Mouse (Mus musculus): ENCODE measurements around the gene Xylt2. TPM values are rescaled to one million over a fixed set of nuclear protein-coding genes. Genes with fewer than 3 reads are reported as not detected.

Xylt2 gene
- 7.1 and 8.7 TPM in 2 replicates for polyA plus RNA-seq (2015; fragmentation: Nextera tagmentation; extraction: Ambion mirVana)

DNA sequence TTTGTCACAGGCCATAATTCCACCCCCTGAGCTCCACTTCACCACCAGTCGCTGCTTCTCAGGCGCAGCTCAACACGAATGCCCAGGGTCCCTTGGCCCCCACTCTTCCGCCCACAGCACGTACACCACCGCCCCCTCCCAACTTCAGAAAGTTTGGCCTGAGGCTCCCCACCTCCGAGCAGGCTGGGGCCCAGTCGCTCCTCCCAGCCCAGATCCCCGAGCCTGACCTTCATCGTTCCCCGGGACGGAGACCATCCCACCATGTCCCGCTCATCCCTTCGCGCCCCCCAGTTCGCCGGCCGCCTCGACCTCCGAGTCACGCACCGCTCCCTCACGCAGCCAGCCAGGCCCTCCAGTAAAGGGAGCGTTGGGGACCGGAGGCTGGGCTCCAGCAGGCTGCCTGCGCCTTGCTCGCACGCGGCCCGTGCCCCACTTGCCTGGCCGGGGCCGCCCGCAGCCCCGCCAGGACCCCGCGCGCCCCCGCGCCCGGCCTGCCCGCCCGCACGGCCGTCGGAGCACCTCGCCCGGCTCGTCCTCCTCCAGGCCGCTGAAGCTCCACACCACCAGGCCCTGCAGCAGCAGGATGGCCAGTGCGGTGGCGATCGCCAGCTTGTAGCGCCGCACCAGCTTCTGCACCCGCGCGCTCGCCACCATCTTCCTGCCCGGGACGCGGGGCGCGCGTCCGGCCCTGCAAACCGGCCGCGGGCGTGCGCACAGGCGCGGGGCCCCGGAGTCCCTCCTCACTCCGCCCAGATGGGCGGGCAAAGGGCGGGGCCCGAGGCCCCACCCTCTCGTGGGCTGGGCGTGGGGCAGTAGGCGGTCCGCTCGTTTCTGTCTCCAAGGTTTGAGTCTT, at the start of gene Xylt2:
Gene Xylt2 (minus strand): TSS at position 762 of the 853 bp plus-strand sequence.

DNA sequence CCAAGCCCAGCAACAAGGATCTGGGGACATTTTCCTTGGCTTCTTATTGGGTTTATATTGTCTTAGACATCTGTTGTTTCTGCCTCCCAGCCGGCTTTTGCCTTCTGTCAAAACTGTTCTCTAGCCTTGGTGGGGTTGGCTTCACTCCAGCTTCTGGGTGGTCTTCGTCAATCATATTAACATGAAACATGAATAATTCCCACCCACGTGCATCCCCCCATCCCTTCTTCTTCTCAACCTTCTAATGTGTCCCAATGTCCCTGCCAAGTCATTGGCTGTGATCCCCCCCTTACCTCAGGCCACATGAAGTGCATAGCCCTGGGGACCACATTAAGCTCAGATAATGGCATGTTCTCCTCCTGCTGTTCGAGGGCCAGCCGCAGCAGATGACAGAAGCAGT, 27.2 kb upstream of the Xylt2 start, which contains the start of gene Gm11541:
Gene Gm11541 (minus strand): TSS at position 28 of the 400 bp plus-strand sequence.

DNA sequence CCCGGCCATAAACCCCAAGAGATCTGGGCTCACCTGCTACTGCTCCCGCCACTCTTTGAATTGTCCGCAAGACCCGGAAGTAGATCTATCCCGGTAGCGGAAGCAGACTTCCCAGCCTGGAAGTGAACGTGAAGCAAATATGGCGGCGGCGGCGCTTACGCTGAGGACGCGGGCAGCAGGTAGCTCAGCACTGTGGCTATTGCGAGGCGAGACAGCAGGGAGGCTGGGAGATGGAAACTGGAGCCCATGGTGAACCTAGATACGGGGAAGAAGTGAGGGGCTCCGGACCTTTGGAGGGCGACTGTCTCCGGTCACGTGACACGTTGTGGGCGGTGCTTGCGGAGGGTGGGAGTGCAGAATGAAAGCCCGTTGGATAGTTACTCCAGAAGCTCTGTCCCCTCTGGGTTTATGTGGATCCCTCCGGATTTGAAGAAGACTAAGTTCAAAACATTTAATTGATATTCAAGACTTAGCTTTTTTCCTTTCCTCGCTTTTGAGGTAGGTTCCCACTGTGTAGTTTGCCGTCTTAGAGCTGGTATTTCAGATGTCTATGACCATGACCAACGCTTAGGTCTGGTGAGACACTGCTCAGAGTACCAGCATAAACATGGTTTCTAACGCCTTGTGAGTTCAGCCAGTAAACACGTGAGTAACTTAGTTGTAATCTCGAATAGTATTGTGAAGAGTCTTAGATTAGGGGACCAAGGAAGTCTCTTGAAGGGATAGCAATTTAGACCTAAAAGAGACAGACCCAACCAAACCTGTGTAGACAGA, 23.5 kb downstream of the Xylt2 start, which contains the start of the genes Mrpl27 and Eme1:
Gene Mrpl27 (plus strand): TSS at position 105 of the 774 bp plus-strand sequence.
Gene Eme1 (minus strand): TSS at position 302 of the 774 bp plus-strand sequence.

DNA sequence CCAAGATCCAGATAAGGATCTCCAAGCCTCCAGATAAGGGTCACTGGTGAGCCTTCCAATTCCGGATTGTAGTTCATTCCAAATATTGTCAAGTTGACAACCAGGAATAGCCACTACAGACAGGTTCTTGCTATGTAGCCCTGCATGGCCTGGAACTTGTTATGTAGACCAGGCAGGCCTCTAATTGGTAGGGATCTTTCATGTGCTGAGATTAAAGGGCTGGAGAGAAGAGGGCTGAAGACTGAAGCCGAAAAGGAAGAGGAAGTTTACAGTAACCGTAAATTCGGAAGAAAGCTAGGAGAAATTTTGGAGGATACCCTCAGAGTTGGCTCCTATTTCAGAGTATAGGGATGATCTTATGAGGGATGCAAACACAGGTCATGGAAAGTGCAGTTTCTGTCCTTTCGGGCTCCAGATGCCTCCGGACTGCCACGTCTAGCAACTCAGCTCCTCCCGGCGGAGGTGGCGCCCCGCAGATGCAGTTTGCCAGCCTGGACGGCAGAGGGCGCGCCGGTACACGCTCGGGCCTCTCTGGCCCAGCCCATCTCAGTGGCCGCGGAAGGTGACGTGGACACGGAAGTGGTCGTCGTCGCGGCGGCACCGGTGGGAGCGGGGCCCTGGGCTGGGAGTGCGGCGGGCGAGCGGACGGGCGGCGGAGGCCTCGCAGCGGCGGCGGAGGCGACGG, 48.0 kb downstream of the Xylt2 start, which contains the start of gene Lrrc59:
Gene Lrrc59 (plus strand): TSS at position 569 of the 685 bp plus-strand sequence.

Other genes starting within 250 kb of the Xylt2 start
- 2.4 and 2.6 TPM in 2 replicates for gene Cacna1g, start 203.3 kb downstream of the Xylt2 start, polyA plus RNA-seq (2015; fragmentation: Nextera tagmentation; extraction: Ambion mirVana)
- gene Spata20, start 191.3 kb downstream of the Xylt2 start, polyA plus RNA-seq (2015; fragmentation: Nextera tagmentation; extraction: Ambion mirVana) = not detected in 2 replicates
- gene Epn3, start 177.5 kb downstream of the Xylt2 start, polyA plus RNA-seq (2015; fragmentation: Nextera tagmentation; extraction: Ambion mirVana) = 0.55 and 1.5 TPM in 2 replicates
- 0.06 and 0.12 TPM in 2 replicates for gene Mycbpap, start 155.8 kb downstream of the Xylt2 start, polyA plus RNA-seq (2015; fragmentation: Nextera tagmentation; extraction: Ambion mirVana)
- gene Rsad1, start 128.3 kb downstream of the Xylt2 start, polyA plus RNA-seq (2015; fragmentation: Nextera tagmentation; extraction: Ambion mirVana) = 2.3 and 2.5 TPM in 2 replicates
- gene Chad, start 112.5 kb downstream of the Xylt2 start, polyA plus RNA-seq (2015; fragmentation: Nextera tagmentation; extraction: Ambion mirVana) = 0.17 and 5.2 TPM in 2 replicates
- gene Acsf2, start 75.6 kb downstream of the Xylt2 start, polyA plus RNA-seq (2015; fragmentation: Nextera tagmentation; extraction: Ambion mirVana) = 1.9 and 2.2 TPM in 2 replicates
- gene Lrrc59, start 47.7 kb downstream of the Xylt2 start, polyA plus RNA-seq (2015; fragmentation: Nextera tagmentation; extraction: Ambion mirVana) = 47.9 and 71.0 TPM in 2 replicates
- 116 and 125 TPM in 2 replicates for gene Mrpl27, start 23.7 kb downstream of the Xylt2 start, polyA plus RNA-seq (2015; fragmentation: Nextera tagmentation; extraction: Ambion mirVana)
- gene Eme1, start 23.6 kb downstream of the Xylt2 start, polyA plus RNA-seq (2015; fragmentation: Nextera tagmentation; extraction: Ambion mirVana) = 1.9 and 2.4 TPM in 2 replicates
- not detected in 2 replicates for gene Gm11541, start 27.0 kb upstream of the Xylt2 start, polyA plus RNA-seq (2015; fragmentation: Nextera tagmentation; extraction: Ambion mirVana)
- 0.12 and 0.18 TPM in 2 replicates for gene Cdc34b, start 64.3 kb upstream of the Xylt2 start, polyA plus RNA-seq (2015; fragmentation: Nextera tagmentation; extraction: Ambion mirVana)
- not detected in 2 replicates for gene Tmem92, start 105.2 kb upstream of the Xylt2 start, polyA plus RNA-seq (2015; fragmentation: Nextera tagmentation; extraction: Ambion mirVana)